Mouse (Mus musculus): ENCODE data around the gene Fgf5.

DNA sequence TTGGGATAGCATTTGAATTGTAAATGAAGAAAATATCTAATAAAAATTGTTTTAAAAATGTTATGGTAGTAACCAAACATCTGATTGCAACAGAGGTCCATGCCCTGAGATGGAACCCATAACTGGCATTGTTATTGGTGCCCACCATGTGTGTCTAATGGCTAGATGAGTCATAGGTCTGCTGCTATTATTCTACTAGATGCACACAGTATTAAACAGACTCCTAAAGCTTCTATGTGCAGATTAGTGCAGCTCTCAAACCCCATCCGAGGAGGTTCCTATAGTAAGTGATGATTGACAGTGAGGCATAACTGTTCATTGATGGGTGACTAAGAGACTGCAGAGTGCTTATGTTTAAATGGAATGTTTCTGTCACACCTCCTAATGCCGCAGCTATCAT lies 27.3 kb upstream of the Fgf5 start:
- no peak for TF ChIP-seq CTCF (IDR thresholded peaks at IDR 0.05; ENCODE audit: low read depth, low read length)
- no peak for TF ChIP-seq GATA1 (IDR thresholded peaks at IDR 0.05; ENCODE audit: borderline replicate concordance, low read length)
- no peak for TF ChIP-seq POLR2AphosphoS5 (IDR thresholded peaks at IDR 0.05; ENCODE audit: insufficient replicate concordance, low read depth, low read length)

Measured in G1E (cell line).